Mouse (Mus musculus) heart, embryonic 14.5 days (tissue): ENCODE data around the gene Sept9. TPM values are rescaled to one million over a fixed set of nuclear protein-coding genes. Genes with fewer than 3 reads are reported as not detected.

Source experiments
- ATAC-seq: fragments of 200-750 bp; cut with Nextera tagmentation; 2 replicates; pipeline ENCODE4 v1.8.0; 2017; ENCODE audit warnings: low read depth, moderate TSS enrichment; ENCODE audit not compliant: insufficient number of reproducible peaks, insufficient read depth, low FRiP score
- H3K27ac ChIP-seq, 2 experiments: fragments of 200-500 bp in 1 of 2; fragments of 300-500 bp in 1 of 2; sonication (generic) in 1 of 2; replicated peaks in 1 of 2; 2 replicates each; pipeline ENCODE4 v1.5.1; 2012 to 2014; ENCODE audit warnings: low read depth in 2 of 2, low read length in 2 of 2, control low read depth in 1 of 2, mild to moderate bottlenecking in 1 of 2, mixed read lengths in 1 of 2; ENCODE audit not compliant: control insufficient read depth in 1 of 2, insufficient read depth in 1 of 2
- H3K27me3 ChIP-seq: fragments of 300-500 bp; sonication (generic); 2 replicates; pipeline ENCODE4 v1.6.1; 2014; ENCODE audit warnings: mild to moderate bottlenecking, low read length, control low read depth; ENCODE audit not compliant: control insufficient read depth, insufficient read depth
- H3K36me3 ChIP-seq: fragments of 300-500 bp; sonication (generic); 2 replicates; pipeline ENCODE4 v1.6.1; 2014; ENCODE audit warnings: mild to moderate bottlenecking, control low read depth, low read length, mixed read lengths; ENCODE audit not compliant: control insufficient read depth, insufficient read depth
- H3K4me1 ChIP-seq, 2 experiments: fragments of 200-500 bp in 1 of 2; fragments of 300-500 bp in 1 of 2; sonication (generic) in 1 of 2; 2 replicates each; pipeline ENCODE4 v1.6.1; 2012 to 2014; ENCODE audit warnings: low read length in 2 of 2, control low read depth in 1 of 2, mixed read lengths in 1 of 2; ENCODE audit not compliant: control insufficient read depth in 2 of 2, insufficient read depth in 2 of 2
- H3K4me2 ChIP-seq: fragments of 300-500 bp; sonication (generic); 2 replicates; pipeline ENCODE4 v1.6.1; 2014; ENCODE audit warnings: mild to moderate bottlenecking, low read length
- H3K4me3 ChIP-seq, 2 experiments: fragments of 200-500 bp in 1 of 2; fragments of 300-500 bp in 1 of 2; sonication (generic) in 1 of 2; 2 replicates each; pipeline ENCODE4 v1.5.1; 2012 to 2014; ENCODE audit warnings: low read length in 2 of 2, mild to moderate bottlenecking in 2 of 2, control low read depth in 1 of 2, low read depth in 1 of 2, moderate library complexity in 1 of 2; ENCODE audit not compliant: control insufficient read depth in 1 of 2, insufficient read depth in 1 of 2
- H3K9ac ChIP-seq: fragments of 300-500 bp; sonication (generic); 2 replicates; pipeline ENCODE4 v1.6.1; 2014; ENCODE audit warnings: mild to moderate bottlenecking, low read length
- H3K9me3 ChIP-seq: fragments of 300-500 bp; sonication (generic); 2 replicates; pipeline ENCODE4 v1.6.1; 2016; ENCODE audit warnings: low read length, control low read depth; ENCODE audit not compliant: control insufficient read depth
- WGBS: fragments of 180-500 bp; shearing (Covaris S2); extraction: QIAGEN DNeasy Blood & Tissue Kit; methylation state at CpG from one replicate; pipeline ENCODE4 v1.1.7; 2014; 5-methylcytosine and 5-hydroxymethylcytosine counted together
- polyA plus RNA-seq: library from polyadenylated mRNA; unstranded; fragments of >200 nt; fragmentation: Nextera tagmentation; extraction: Ambion mirVana; gene quantifications from 2 replicates; pipeline ENCODE4 v1.2.1, GENCODE M21; 2014

Sept9 gene
- polyA plus RNA-seq, 1 experiment from 2014 or later, result 51.8 TPM

DNA sequence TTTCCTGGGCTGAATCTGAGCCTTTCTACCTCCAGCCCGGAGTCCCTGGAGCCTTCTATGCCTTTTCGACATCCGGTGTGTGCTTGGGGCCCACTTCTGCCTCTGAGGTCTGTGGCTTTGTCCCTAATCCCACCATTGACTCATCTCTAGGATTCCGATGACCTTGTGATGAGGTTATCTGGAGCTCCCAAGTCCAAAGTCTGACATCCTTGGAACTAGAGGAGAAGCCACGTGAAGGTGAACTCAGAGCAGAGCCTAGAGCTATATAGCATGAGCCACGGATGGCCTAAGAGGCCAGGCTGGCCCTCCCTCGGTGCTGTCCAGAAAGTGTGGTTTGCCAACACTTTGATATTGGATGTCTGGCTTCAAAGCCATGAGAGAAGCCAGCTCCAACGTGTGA, 23.4 kb downstream of the Sept9 start:
- WGBS, result 59% methylated on average over 8 of the region's 8 CpGs
- Histone ChIP-seq H3K4me1 (peaks cover 6 to 7% of the 10 kb centered on the region in 2 experiments; a peak in 2 of 4 replicates), H3K9ac (no peak overlapping the region), H3K36me3 (no peaks in the 10 kb centered on the region), H3K27me3 (no peaks in the 10 kb centered on the region), H3K4me2 (no peak overlapping the region), H3K4me3 (no peak overlapping the region), H3K27ac (no peak overlapping the region), H3K9me3 (no peaks in the 10 kb centered on the region)
- ATAC-seq, result no peak

DNA sequence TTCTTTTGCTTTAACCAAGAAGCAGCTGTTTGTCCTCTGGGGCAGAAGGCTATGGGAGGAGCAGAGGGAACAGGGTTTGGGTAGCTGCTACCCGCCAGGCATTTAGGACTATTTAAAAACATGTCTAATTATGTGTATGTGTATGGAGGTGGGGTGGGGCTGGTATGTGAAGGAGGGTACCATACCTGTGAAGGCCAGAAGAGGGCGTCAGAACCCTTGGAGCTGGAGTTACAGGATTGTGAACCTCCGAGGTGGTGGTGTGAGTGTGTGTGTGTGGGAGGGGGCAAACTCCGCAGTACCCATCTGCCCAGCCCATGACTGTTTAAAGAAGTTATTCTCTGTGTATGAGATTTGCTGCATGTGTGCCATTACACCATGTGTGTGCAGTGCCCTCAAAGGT, 25.3 kb downstream of the Sept9 start:
- Histone ChIP-seq H3K27ac (no peak overlapping the region), H3K9ac (no peak overlapping the region), H3K27me3 (no peaks in the 10 kb centered on the region), H3K4me2 (no peak overlapping the region), H3K4me3 (no peak overlapping the region), H3K36me3 (no peaks in the 10 kb centered on the region), H3K9me3 (no peaks in the 10 kb centered on the region), H3K4me1 (peaks cover 6 to 7% of the 10 kb centered on the region in 2 experiments; a peak in 2 of 4 replicates)
- 59% methylated on average over 4 of the region's 4 CpGs for WGBS
- ATAC-seq, result no peak

GRCm38 (mm10) chr11:117225531-117226213, 26.2 kb downstream of the Sept9 start:
- WGBS, result 84% methylated on average over 15 of the region's 15 CpGs
- Histone ChIP-seq H3K9ac (no peak overlapping the region), H3K4me1 (peaks cover 6 to 7% of the 10 kb centered on the region in 2 experiments; a peak in 2 of 4 replicates), H3K27ac (no peak overlapping the region), H3K4me2 (no peak overlapping the region), H3K4me3 (no peak overlapping the region), H3K27me3 (no peaks in the 10 kb centered on the region), H3K9me3 (no peaks in the 10 kb centered on the region), H3K36me3 (no peaks in the 10 kb centered on the region)
- no peak for ATAC-seq

DNA sequence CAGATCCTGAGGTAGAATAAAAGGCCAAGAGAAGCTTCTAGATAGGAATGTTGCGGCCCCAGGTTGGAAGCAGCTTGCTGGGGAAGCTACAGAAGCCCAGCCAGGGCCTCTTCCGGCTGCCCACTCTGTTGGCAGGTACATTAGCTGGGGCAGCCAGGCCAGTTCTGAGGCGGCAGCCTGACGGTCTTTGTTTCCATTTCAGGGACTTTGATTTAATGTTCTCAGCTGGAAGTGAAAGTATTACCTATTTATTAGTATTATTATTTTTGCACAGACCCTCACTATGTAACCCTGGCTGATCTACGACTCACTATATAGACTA, 26.7 kb downstream of the Sept9 start:
- Histone ChIP-seq H3K4me3 (no peak overlapping the region), H3K4me1 (peaks cover 6 to 7% of the 10 kb centered on the region in 2 experiments; a peak in 2 of 4 replicates), H3K4me2 (no peak overlapping the region), H3K9ac (no peak overlapping the region), H3K27me3 (no peaks in the 10 kb centered on the region), H3K27ac (no peak overlapping the region), H3K9me3 (no peaks in the 10 kb centered on the region), H3K36me3 (no peaks in the 10 kb centered on the region)
- ATAC-seq, result no peak
- WGBS, result 85% methylated on average over 5 of the region's 5 CpGs

DNA sequence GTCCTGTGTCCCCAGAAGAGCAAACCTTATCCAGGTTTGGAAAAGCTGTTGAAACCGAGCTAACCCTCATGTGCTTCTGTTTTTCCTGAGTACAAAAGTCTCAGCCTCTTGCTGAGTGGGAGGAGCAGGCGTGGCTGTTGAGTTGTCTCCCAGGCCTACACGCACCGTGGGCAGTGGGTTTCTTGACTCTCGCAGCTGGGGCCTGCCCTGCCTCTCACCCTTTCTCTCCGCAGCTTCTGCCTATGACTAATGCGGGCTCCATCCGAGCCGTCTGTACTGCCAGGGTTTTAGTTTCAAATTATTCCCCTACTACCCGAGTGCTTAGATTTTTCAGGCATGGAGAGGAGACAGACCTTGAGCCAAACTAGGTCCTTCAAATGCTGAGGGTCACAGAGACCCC, 28.7 kb downstream of the Sept9 start:
- Histone ChIP-seq H3K4me2 (no peak overlapping the region), H3K27ac (no peak overlapping the region), H3K9ac (no peak overlapping the region), H3K9me3 (no peaks in the 10 kb centered on the region), H3K27me3 (no peaks in the 10 kb centered on the region), H3K4me3 (no peak overlapping the region), H3K4me1 (peaks cover 16 to 19% of the 10 kb centered on the region in 2 experiments), H3K36me3 (no peaks in the 10 kb centered on the region)
- ATAC-seq, result no peak
- 63% methylated on average over 10 of the region's 10 CpGs for WGBS

DNA sequence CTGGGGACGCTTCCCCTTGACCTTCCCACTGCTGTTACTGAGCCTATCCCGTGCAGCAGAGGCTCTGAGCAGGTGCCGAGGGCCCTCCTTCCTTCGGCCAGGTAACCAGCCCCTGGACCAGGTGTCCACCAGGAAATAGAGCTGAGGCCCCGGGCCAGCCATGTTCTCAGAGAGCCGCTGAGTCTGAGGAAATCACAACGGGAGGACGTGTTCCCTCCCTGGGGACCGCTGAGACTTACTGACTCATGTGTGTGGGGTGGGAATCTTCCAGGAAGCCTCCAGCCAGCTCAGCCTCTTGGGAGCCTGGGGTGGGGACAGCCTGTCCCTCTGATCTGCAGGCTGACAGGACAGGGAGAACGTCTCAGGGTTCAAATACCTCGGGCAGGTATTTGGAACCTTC, 32.1 kb downstream of the Sept9 start:
- Histone ChIP-seq H3K27ac (0 out of 4 replicates have a peak overlapping the region, but pooled peaks of 1 of the 2 experiments have one; percentile 47), H3K27me3 (no peaks in the 10 kb centered on the region), H3K4me3 (0 out of 4 replicates have a peak overlapping the region, but pooled peaks of 1 of the 2 experiments have one; percentile 37), H3K4me2 (peak overlapping the region; percentile 76), H3K9ac (peak overlapping the region; percentile 30; the same call in 1 of the 2 replicates), H3K36me3 (no peaks in the 10 kb centered on the region), H3K9me3 (no peaks in the 10 kb centered on the region), H3K4me1 (peaks cover 32 to 43% of the 10 kb centered on the region in 2 experiments)
- ATAC-seq, result no peak
- WGBS, result 48% methylated on average over 11 of the region's 11 CpGs

DNA sequence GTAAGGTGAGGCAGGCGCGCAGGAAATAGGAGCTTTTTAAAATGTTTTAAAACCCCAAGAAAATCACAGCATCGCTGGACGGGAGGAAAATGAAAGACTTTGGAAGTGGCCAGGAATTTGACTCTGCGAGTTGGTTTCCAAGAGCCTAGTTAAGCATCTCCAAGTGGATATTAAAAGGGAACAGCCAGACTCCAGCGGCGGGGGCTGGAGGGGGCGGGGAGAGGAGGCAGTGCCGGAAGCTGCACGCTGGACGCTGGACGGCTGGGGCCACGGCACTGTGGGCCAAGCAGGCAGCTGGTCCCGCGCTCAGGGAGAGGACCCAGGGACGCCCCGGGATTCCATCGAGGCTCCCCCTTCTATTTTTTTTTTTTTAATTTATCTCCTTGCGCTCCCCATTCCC, 32.6 kb downstream of the Sept9 start:
- Histone ChIP-seq H3K9ac (peak overlapping the region; percentile 69), H3K36me3 (no peaks in the 10 kb centered on the region), H3K9me3 (no peaks in the 10 kb centered on the region), H3K4me2 (peak overlapping the region; percentile 76), H3K27ac (peak overlapping the region in 1 of 2 experiments; percentile 47; a peak in 2 of 4 replicates), H3K4me1 (peaks cover 32 to 43% of the 10 kb centered on the region in 2 experiments), H3K4me3 (peak overlapping the region; percentile 15 to 37), H3K27me3 (no peaks in the 10 kb centered on the region)
- 18% methylated on average over 19 of the region's 19 CpGs for WGBS
- ATAC-seq, result no peak
